Mouse (Mus musculus) brain, embryonic 14.5 days (tissue): ENCODE results near the gene Rho.

Experiments
- CTCF ChIP-seq: fragments of 200-500 bp; IDR thresholded peaks from 2 replicates; pipeline ENCODE4 v1.5.1; 2012; ENCODE audit warnings: inconsistent platforms, mild to moderate bottlenecking, moderate library complexity, borderline replicate concordance; ENCODE audit not compliant: insufficient read depth, insufficient read length; ENCODE audit errors: extremely low read depth
- POLR2A ChIP-seq: fragments of 200-500 bp; IDR thresholded peaks from 2 replicates; pipeline ENCODE4 v1.6.1; 2012; ENCODE audit warnings: mild to moderate bottlenecking, inconsistent platforms, borderline replicate concordance; ENCODE audit not compliant: poor library complexity, insufficient read depth, insufficient read length, severe bottlenecking; ENCODE audit errors: extremely low read depth

- TF ChIP-seq CTCF = no peak
- TF ChIP-seq POLR2A = no peak
These were observed 9.6 kb downstream of the Rho start for GRCm38 (mm10) chr6:115941128-115941527.
